ENCODE assay signal across 8 mouse cellular contexts in the genomic region with DNA sequence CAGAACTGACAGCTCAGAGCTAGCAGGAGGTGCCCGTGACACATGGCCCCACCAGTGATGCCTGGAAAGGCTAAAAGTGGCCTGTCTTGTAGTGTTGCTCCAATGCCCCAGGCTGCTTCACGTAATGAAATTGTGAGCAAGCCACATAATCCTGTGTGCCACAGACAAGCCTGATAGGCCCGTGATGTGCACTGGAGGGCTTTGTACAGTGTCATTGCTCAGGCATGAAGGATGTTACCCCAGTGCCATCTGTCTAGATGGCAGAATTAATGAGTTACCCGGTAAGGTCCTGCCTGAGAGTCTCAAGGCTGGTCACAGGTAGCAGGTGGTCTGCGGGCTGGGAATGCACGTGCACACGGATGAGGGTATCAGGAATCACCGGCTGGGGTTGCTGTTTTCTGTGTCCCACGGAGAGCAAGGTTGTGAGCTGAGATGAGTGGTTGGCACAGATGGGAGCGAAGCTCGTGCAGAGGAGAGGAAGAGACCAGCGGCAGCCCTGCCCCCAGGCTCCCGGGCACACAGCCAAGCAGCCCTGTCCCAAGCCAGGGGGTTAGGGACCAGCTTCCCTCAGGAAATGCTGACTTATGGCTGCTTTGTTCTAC. TPM values are rescaled to one million over a fixed set of nuclear protein-coding genes. Genes with fewer than 3 reads are reported as not detected.
DNase-seq lines count a peak whose midpoint lies in the region; ATAC-seq and TF ChIP-seq lines count a peak whose summit lies in the region.

No protein-coding gene starts in this region.

- H3K4me2 ChIP-seq in embryonic facial prominence, embryonic 14.5 days (ENCODE audit: low read depth, low read length) = peak overlapping the region; percentile 35
- peak overlapping the region; percentile 66 for H3K4me2 ChIP-seq in heart, postnatal 0 days (ENCODE audit: low read depth, low read length)
- peak overlapping the region; percentile 55; the same call in 1 of the 2 replicates for H3K4me2 ChIP-seq in liver, postnatal 0 days (ENCODE audit: low read depth, low read length)

- 0 out of 2 replicates have a peak, but pooled peaks cover 2% of the 10 kb centered on the region for H3K36me3 ChIP-seq in embryonic facial prominence, embryonic 14.5 days (ENCODE audit: control insufficient read depth, insufficient read depth, low read length)
- no peaks in the 10 kb centered on the region; the same call in 1 of the 2 replicates for H3K36me3 ChIP-seq in heart, postnatal 0 days (replicated peaks; ENCODE audit: control insufficient read depth, insufficient read depth, low read length)
- no peaks in the 10 kb centered on the region for H3K36me3 ChIP-seq in liver, postnatal 0 days (replicated peaks; ENCODE audit: insufficient read depth, low read length)
- no peaks in the 10 kb centered on the region for H3K36me3 ChIP-seq in small intestine, adult 2 months (ENCODE audit: control insufficient read depth, insufficient read depth, low read length)

- peak overlapping the region; percentile 75; the same call in 1 of the 2 replicates for H3K27ac ChIP-seq in embryonic facial prominence, embryonic 14.5 days (replicated peaks; ENCODE audit: low read depth, low read length)
- H3K27ac ChIP-seq in heart, postnatal 0 days (ENCODE audit: low read depth) = peak overlapping the region; percentile 85; the same call in 1 of the 2 replicates
- H3K27ac ChIP-seq in liver, postnatal 0 days (ENCODE audit: low read depth) = no peak overlapping the region
- no peak overlapping the region for H3K27ac ChIP-seq in small intestine, adult 2 months (ENCODE audit: insufficient read depth, low read depth, low read length)

- ATAC-seq in embryonic facial prominence, embryonic 14.5 days (ENCODE audit: low read depth) = peak; percentile 41; the same call in 1 of the 2 replicates
- ATAC-seq in heart, postnatal 0 days (ENCODE audit: insufficient read depth, low read depth) = peak; percentile 63
- ATAC-seq in liver, postnatal 0 days = no peak

- no peaks in the 10 kb centered on the region for H3K9me3 ChIP-seq in embryonic facial prominence, embryonic 14.5 days (ENCODE audit: control insufficient read depth, low read length)
- H3K9me3 ChIP-seq in heart, postnatal 0 days (replicated peaks; ENCODE audit: control insufficient read depth, low read length) = no peaks in the 10 kb centered on the region
- H3K9me3 ChIP-seq in liver, postnatal 0 days (ENCODE audit: low read length) = no peaks in the 10 kb centered on the region

- no peaks in the 10 kb centered on the region for H3K27me3 ChIP-seq in embryonic facial prominence, embryonic 14.5 days (replicated peaks; ENCODE audit: control insufficient read depth, insufficient read depth, low read length)
- H3K27me3 ChIP-seq in heart, postnatal 0 days (ENCODE audit: control insufficient read depth, insufficient read depth, low read length) = no peaks in the 10 kb centered on the region
- H3K27me3 ChIP-seq in liver, postnatal 0 days (ENCODE audit: insufficient read depth, low read length) = no peaks in the 10 kb centered on the region
- no peaks in the 10 kb centered on the region for H3K27me3 ChIP-seq in small intestine, adult 2 months (ENCODE audit: control insufficient read depth, insufficient read depth, low read length)

- peak; percentile 75 for DNase-seq in MN1 (ENCODE audit: low spot score)
- DNase-seq in adrenal gland, postnatal 10 days = peak; percentile 86
- DNase-seq in embryonic facial prominence, embryonic 14.5 days (ENCODE audit: low spot score) = peak; percentile 75
- peak; percentile 51 for DNase-seq in heart, postnatal 0 days (ENCODE audit: low spot score)
- peak; percentile 87 to 94 for DNase-seq in kidney, postnatal 36 days
- peak; percentile 64 for DNase-seq in liver, postnatal 0 days
- no peak for DNase-seq in embryo, embryonic 10 days (ENCODE audit: low spot score)

- H3K4me1 ChIP-seq in embryonic facial prominence, embryonic 14.5 days (ENCODE audit: control insufficient read depth, insufficient read depth, low read length) = peaks cover 36% of the 10 kb centered on the region
- peaks cover 34% of the 10 kb centered on the region for H3K4me1 ChIP-seq in heart, postnatal 0 days (ENCODE audit: control insufficient read depth, insufficient read depth)
- H3K4me1 ChIP-seq in liver, postnatal 0 days (ENCODE audit: insufficient read depth) = no peaks in the 10 kb centered on the region
- H3K4me1 ChIP-seq in small intestine, adult 2 months (ENCODE audit: control insufficient read depth, insufficient read depth, insufficient read length, low read length) = 0 out of 2 replicates have a peak, but pooled peaks cover 1% of the 10 kb centered on the region

- WGBS in embryonic facial prominence, embryonic 14.5 days = 49% methylated on average over 13 of the region's 13 CpGs
- 25% methylated on average over 13 of the region's 13 CpGs for WGBS in heart, postnatal 0 days
- WGBS in liver, postnatal 0 days (ENCODE audit: insufficient replicate concordance) = 61% methylated on average over 13 of the region's 13 CpGs
- WGBS in small intestine, adult 2 months = 63% methylated on average over 13 of the region's 13 CpGs

- no peak for TF ChIP-seq CTCF in heart, postnatal 0 days (IDR thresholded peaks at IDR 0.05; ENCODE audit: low read depth)
- TF ChIP-seq CTCF in liver, postnatal 0 days (IDR thresholded peaks at IDR 0.05; ENCODE audit: low read depth) = no peak
- no peak for TF ChIP-seq CTCF in small intestine, adult 2 months (IDR thresholded peaks at IDR 0.05; ENCODE audit: extremely low read depth, insufficient read length, insufficient replicate concordance, low read depth, low read length)

- peak; percentile 42; the same call in 1 of the 2 replicates for TF ChIP-seq EP300 in heart, postnatal 0 days (IDR thresholded peaks at IDR 0.05; ENCODE audit: low read depth)
- TF ChIP-seq EP300 in liver, postnatal 0 days (IDR thresholded peaks at IDR 0.05; ENCODE audit: low read depth) = no peak

- H3K9ac ChIP-seq in embryonic facial prominence, embryonic 14.5 days (ENCODE audit: low read depth, low read length) = no peak overlapping the region
- H3K9ac ChIP-seq in heart, postnatal 0 days (replicated peaks; ENCODE audit: low read depth, low read length) = peak overlapping the region; percentile 67
- no peak overlapping the region for H3K9ac ChIP-seq in liver, postnatal 0 days (replicated peaks)

- TF ChIP-seq POLR2A in small intestine, adult 2 months (IDR thresholded peaks at IDR 0.05; ENCODE audit: low read depth, low read length) = no peak

- H3K4me3 ChIP-seq in embryonic facial prominence, embryonic 14.5 days (ENCODE audit: low read depth, low read length) = no peak overlapping the region
- H3K4me3 ChIP-seq in heart, postnatal 0 days (ENCODE audit: low read depth, low read length) = peak overlapping the region; percentile 48
- peak overlapping the region; percentile 48; the same call in 1 of the 2 replicates for H3K4me3 ChIP-seq in liver, postnatal 0 days (ENCODE audit: low read depth, low read length)
- peak overlapping the region; percentile 45 for H3K4me3 ChIP-seq in small intestine, adult 2 months (ENCODE audit: low read depth, low read length)

RNA-seq across cellular contexts. Expression of a gene that starts 5.5 kb away (rescaled TPM):
- 10 to 100 TPM; 23.1 to 31.8 TPM for total RNA-seq in adrenal gland, postnatal 10 days (2021)
- polyA plus RNA-seq in embryonic facial prominence, embryonic 14.5 days (2014; fragmentation: Nextera tagmentation; extraction: Ambion mirVana) = 22.6 and 23.2 TPM in 2 replicates
- total RNA-seq in heart, postnatal 0 days (2014; rRNA removed; ENCODE audit: low replicate concordance) = 53.8 and 56.4 TPM in 2 replicates
- polyA plus RNA-seq in heart, postnatal 0 days (2015; fragmentation: Nextera tagmentation; extraction: Ambion mirVana) = 27.2 and 27.9 TPM in 2 replicates
- 8.3 and 9.4 TPM in 2 replicates for polyA plus RNA-seq in liver, postnatal 0 days (2015; fragmentation: Nextera tagmentation; extraction: Ambion mirVana)
- 9.7 and 17.7 TPM in 2 replicates for polyA plus RNA-seq in small intestine, adult 2 months (2012; rRNA removed)

RNA-seq across cellular contexts. Expression of a gene that starts 37.9 kb away (rescaled TPM):
- 10 to 100 TPM; 17.6 to 30.4 TPM for total RNA-seq in adrenal gland, postnatal 10 days (2021)
- polyA plus RNA-seq in embryonic facial prominence, embryonic 14.5 days (2014; fragmentation: Nextera tagmentation; extraction: Ambion mirVana) = 24.8 and 37.2 TPM in 2 replicates
- 27.9 and 31.4 TPM in 2 replicates for total RNA-seq in heart, postnatal 0 days (2014; rRNA removed; ENCODE audit: low replicate concordance)
- polyA plus RNA-seq in heart, postnatal 0 days (2015; fragmentation: Nextera tagmentation; extraction: Ambion mirVana) = 13.2 and 15.3 TPM in 2 replicates
- 5.3 and 5.7 TPM in 2 replicates for polyA plus RNA-seq in liver, postnatal 0 days (2015; fragmentation: Nextera tagmentation; extraction: Ambion mirVana)
- polyA plus RNA-seq in small intestine, adult 2 months (2012; rRNA removed) = 7.3 and 8.9 TPM in 2 replicates

RNA-seq across cellular contexts. Expression of a gene that starts 42.7 kb away (rescaled TPM):
- total RNA-seq in adrenal gland, postnatal 10 days (2021) = under 1 TPM; 0.18 to 0.69 TPM
- polyA plus RNA-seq in embryonic facial prominence, embryonic 14.5 days (2014; fragmentation: Nextera tagmentation; extraction: Ambion mirVana) = 1.8 and 2.9 TPM in 2 replicates
- total RNA-seq in heart, postnatal 0 days (2014; rRNA removed; ENCODE audit: low replicate concordance) = 0.12 TPM in 1 of 2 replicates, not detected in the other
- 0.22 TPM in 2 replicates for polyA plus RNA-seq in heart, postnatal 0 days (2015; fragmentation: Nextera tagmentation; extraction: Ambion mirVana)
- not detected in 2 replicates for polyA plus RNA-seq in liver, postnatal 0 days (2015; fragmentation: Nextera tagmentation; extraction: Ambion mirVana)
- 0.10 TPM in 1 of 2 replicates, not detected in the other for polyA plus RNA-seq in small intestine, adult 2 months (2012; rRNA removed)

RNA-seq across cellular contexts. Expression of a gene that starts 55.3 kb away (rescaled TPM):
- total RNA-seq in adrenal gland, postnatal 10 days (2021) = 10 to 100 TPM; 29.8 to 33.3 TPM
- 21.4 and 22.6 TPM in 2 replicates for polyA plus RNA-seq in embryonic facial prominence, embryonic 14.5 days (2014; fragmentation: Nextera tagmentation; extraction: Ambion mirVana)
- 15.4 and 20.3 TPM in 2 replicates for total RNA-seq in heart, postnatal 0 days (2014; rRNA removed; ENCODE audit: low replicate concordance)
- polyA plus RNA-seq in heart, postnatal 0 days (2015; fragmentation: Nextera tagmentation; extraction: Ambion mirVana) = 12.6 and 12.8 TPM in 2 replicates
- 7.3 and 8.6 TPM in 2 replicates for polyA plus RNA-seq in liver, postnatal 0 days (2015; fragmentation: Nextera tagmentation; extraction: Ambion mirVana)
- 9.5 and 15.9 TPM in 2 replicates for polyA plus RNA-seq in small intestine, adult 2 months (2012; rRNA removed)

Comparison
In these comparisons a context has a peak if more than half of its experiments do, and no peak if none do; other contexts are left out.
1. H3K27ac ChIP-seq: peak in embryonic facial prominence, embryonic 14.5 days (single experiment) and heart, postnatal 0 days (single experiment); none in liver, postnatal 0 days (single experiment) and small intestine, adult 2 months (single experiment).
2. Peak in every context shown above with its lines, with median percentiles within 50 percentile points of each other: H3K4me2 ChIP-seq.